Mouse (Mus musculus): ENCODE results near the gene Pam16. TPM values are rescaled to one million over a fixed set of nuclear protein-coding genes. Genes with fewer than 3 reads are reported as not detected.

Gene Pam16
- polyA plus RNA-seq (2014; fragmentation: Illumina TruSeq; extraction: RNeasy Lipid Tissue Mini Kit (QIAGEN cat#74804); ENCODE audit: low read depth, low replicate concordance): 8.7 TPM

GRCm38 (mm10) chr16:4624481-4625110 lies at the start of gene Pam16:
Gene Pam16, minus strand, starts transcription at chr16:4624988.

GRCm38 (mm10) chr16:4639831-4640237 lies 15.0 kb upstream of the Pam16 start, which contains the start of the genes Vasn and Dnaja3:
Gene Vasn, plus strand, starts transcription at chr16:4639941.
Gene Dnaja3, plus strand, starts transcription at chr16:4639989.

GRCm38 (mm10) chr16:4593971-4594813 lies 30.6 kb downstream of the Pam16 start, which contains the start of gene Glis2:
Gene Glis2, plus strand, starts transcription at chr16:4594713.

Other genes with a start within 250 kb of the Pam16 start
- gene Adcy9, start 204.5 kb downstream of the Pam16 start, polyA plus RNA-seq (2014; fragmentation: Illumina TruSeq; extraction: RNeasy Lipid Tissue Mini Kit (QIAGEN cat#74804); ENCODE audit: low read depth, low replicate concordance): 1.2 TPM
- 3.3 TPM for gene Srl, start 83.2 kb downstream of the Pam16 start, polyA plus RNA-seq (2014; fragmentation: Illumina TruSeq; extraction: RNeasy Lipid Tissue Mini Kit (QIAGEN cat#74804); ENCODE audit: low read depth, low replicate concordance)
- gene Tfap4, start 65.1 kb downstream of the Pam16 start, polyA plus RNA-seq (2014; fragmentation: Illumina TruSeq; extraction: RNeasy Lipid Tissue Mini Kit (QIAGEN cat#74804); ENCODE audit: low read depth, low replicate concordance): 3.3 TPM
- 0.79 TPM for gene Glis2, start 30.3 kb downstream of the Pam16 start, polyA plus RNA-seq (2014; fragmentation: Illumina TruSeq; extraction: RNeasy Lipid Tissue Mini Kit (QIAGEN cat#74804); ENCODE audit: low read depth, low replicate concordance)
- 0.57 TPM for gene Vasn, start 15.0 kb upstream of the Pam16 start, polyA plus RNA-seq (2014; fragmentation: Illumina TruSeq; extraction: RNeasy Lipid Tissue Mini Kit (QIAGEN cat#74804); ENCODE audit: low read depth, low replicate concordance)
- gene Dnaja3, start 15.0 kb upstream of the Pam16 start, polyA plus RNA-seq (2014; fragmentation: Illumina TruSeq; extraction: RNeasy Lipid Tissue Mini Kit (QIAGEN cat#74804); ENCODE audit: low read depth, low replicate concordance): 27.1 TPM
- gene Coro7, start 54.8 kb upstream of the Pam16 start, polyA plus RNA-seq (2014; fragmentation: Illumina TruSeq; extraction: RNeasy Lipid Tissue Mini Kit (QIAGEN cat#74804); ENCODE audit: low read depth, low replicate concordance): 2.0 TPM
- gene Nmral1, start 94.4 kb upstream of the Pam16 start, polyA plus RNA-seq (2014; fragmentation: Illumina TruSeq; extraction: RNeasy Lipid Tissue Mini Kit (QIAGEN cat#74804); ENCODE audit: low read depth, low replicate concordance): 0.28 TPM
- 43.3 TPM for gene Hmox2, start 101.4 kb upstream of the Pam16 start, polyA plus RNA-seq (2014; fragmentation: Illumina TruSeq; extraction: RNeasy Lipid Tissue Mini Kit (QIAGEN cat#74804); ENCODE audit: low read depth, low replicate concordance)
- gene Cdip1, start 165.3 kb upstream of the Pam16 start, polyA plus RNA-seq (2014; fragmentation: Illumina TruSeq; extraction: RNeasy Lipid Tissue Mini Kit (QIAGEN cat#74804); ENCODE audit: low read depth, low replicate concordance): 17.7 TPM
- not detected for gene 4930562C15Rik, start 210.4 kb upstream of the Pam16 start, polyA plus RNA-seq (2014; fragmentation: Illumina TruSeq; extraction: RNeasy Lipid Tissue Mini Kit (QIAGEN cat#74804); ENCODE audit: low read depth, low replicate concordance)